Mouse (Mus musculus): ENCODE data around the gene Iqgap2. TPM values are rescaled to one million over a fixed set of nuclear protein-coding genes. Genes with fewer than 3 reads are reported as not detected.

Gene Iqgap2
- polyA plus RNA-seq, 1 experiment from 2014 or later: 18.4 TPM

GRCm38 (mm10) chr13:95587628-95588027 is 304.1 kb downstream of the Iqgap2 start:
- Histone ChIP-seq H3K4me2 (ENCODE audit: low read depth, low read length) (no peak overlapping the region), H3K4me3 (replicated peaks; ENCODE audit: low read length) (no peak overlapping the region), H3K36me3 (ENCODE audit: control insufficient read depth, insufficient read depth, low read length) (no peaks in the 10 kb centered on the region), H3K9me3 (replicated peaks; ENCODE audit: control insufficient read depth, low read length) (no peaks in the 10 kb centered on the region), H3K9ac (ENCODE audit: low read length) (no peak overlapping the region), H3K27me3 (ENCODE audit: control insufficient read depth, insufficient read depth, low read length) (no peaks in the 10 kb centered on the region), H3K4me1 (ENCODE audit: control insufficient read depth, insufficient read depth, low read length) (no peaks in the 10 kb centered on the region), H3K27ac (ENCODE audit: low read length) (no peak overlapping the region)
- WGBS: 84% methylated on average over 4 of the region's 4 CpGs
- no peak for ATAC-seq (ENCODE audit: insufficient read depth, low FRiP score)

DNA sequence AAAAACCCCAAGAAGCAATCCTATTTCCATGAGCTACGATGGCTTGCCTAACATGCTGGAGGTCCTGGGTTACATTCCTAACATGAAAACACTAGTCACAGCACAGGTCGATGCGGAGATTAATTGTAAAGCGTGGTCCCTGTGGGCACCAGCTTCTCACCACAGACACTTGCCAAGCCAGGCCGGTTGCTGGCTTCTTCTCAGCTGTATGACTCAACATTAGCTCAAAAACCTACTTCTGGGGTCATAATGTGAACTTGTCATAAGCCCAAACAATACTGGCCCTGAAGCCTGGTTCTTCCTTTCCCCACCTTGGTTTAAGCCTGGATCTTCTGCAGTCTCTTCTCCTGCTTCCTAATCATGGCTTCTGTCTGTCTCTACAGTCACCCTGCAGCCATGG is 306.8 kb downstream of the Iqgap2 start:
- H3K27ac ChIP-seq (ENCODE audit: low read length): no peak overlapping the region
- no peaks in the 10 kb centered on the region for H3K27me3 ChIP-seq (ENCODE audit: control insufficient read depth, insufficient read depth, low read length)
- no peak overlapping the region for H3K4me3 ChIP-seq (replicated peaks; ENCODE audit: low read length)
- H3K36me3 ChIP-seq (ENCODE audit: control insufficient read depth, insufficient read depth, low read length): no peaks in the 10 kb centered on the region
- H3K4me2 ChIP-seq (ENCODE audit: low read depth, low read length): no peak overlapping the region
- H3K9ac ChIP-seq (ENCODE audit: low read length): no peak overlapping the region
- no peaks in the 10 kb centered on the region for H3K4me1 ChIP-seq (ENCODE audit: control insufficient read depth, insufficient read depth, low read length)
- no peaks in the 10 kb centered on the region for H3K9me3 ChIP-seq (replicated peaks; ENCODE audit: control insufficient read depth, low read length)
- 86% methylated on average over 5 of the region's 5 CpGs for WGBS
- no peak for ATAC-seq (ENCODE audit: insufficient read depth, low FRiP score)

DNA sequence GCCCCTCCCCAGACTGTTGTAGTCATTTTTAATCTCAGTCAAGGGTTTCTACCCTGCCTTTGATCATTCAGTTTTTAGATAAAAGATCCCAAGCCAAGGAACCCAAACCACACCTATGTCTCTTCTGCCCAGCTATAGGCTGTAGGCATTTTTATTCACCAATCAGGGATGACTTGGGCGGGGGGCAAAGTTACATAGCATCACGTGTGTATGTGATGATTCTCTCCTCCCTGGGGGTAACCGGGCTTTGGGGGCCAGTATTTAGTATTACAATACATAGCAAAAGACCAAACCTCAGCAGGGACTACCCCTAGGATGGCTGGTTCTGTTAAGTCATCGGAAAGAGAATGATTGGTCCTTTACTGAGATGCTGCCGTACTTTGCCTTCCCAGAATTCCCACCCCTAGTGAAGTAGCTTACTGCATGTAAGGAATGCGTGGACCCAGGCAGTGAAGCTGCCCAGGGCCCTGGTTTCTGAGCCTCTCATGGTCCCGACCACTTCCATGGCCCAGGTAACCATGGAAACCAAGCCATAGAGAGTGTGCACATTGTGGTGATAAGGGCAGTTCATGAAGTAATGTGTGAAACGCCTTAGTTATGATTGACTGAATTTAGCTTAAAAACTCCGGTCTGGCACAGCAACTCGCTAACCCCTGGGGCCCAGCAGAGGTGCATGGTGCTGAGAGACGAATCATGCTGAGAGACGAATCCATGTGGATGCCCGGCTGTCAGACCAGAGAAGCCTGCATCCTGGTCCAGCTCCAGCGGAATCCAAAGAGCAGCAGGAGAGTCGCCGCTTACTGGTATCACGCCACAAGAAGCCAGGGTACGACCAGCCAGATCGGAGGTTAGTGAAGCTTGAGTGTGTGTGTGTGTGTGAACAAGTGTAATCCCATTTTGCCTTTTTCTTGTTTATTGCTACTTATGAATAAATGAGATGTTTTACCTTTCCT is 308.2 kb downstream of the Iqgap2 start:
- 59% methylated on average over 19 of the region's 19 CpGs for WGBS
- Histone ChIP-seq H3K4me1 (ENCODE audit: control insufficient read depth, insufficient read depth, low read length) (no peaks in the 10 kb centered on the region), H3K27ac (ENCODE audit: low read length) (no peak overlapping the region), H3K36me3 (ENCODE audit: control insufficient read depth, insufficient read depth, low read length) (no peaks in the 10 kb centered on the region), H3K27me3 (ENCODE audit: control insufficient read depth, insufficient read depth, low read length) (no peaks in the 10 kb centered on the region), H3K9ac (ENCODE audit: low read length) (no peak overlapping the region), H3K4me3 (replicated peaks; ENCODE audit: low read length) (no peak overlapping the region), H3K4me2 (ENCODE audit: low read depth, low read length) (no peak overlapping the region), H3K9me3 (replicated peaks; ENCODE audit: control insufficient read depth, low read length) (no peaks in the 10 kb centered on the region)
- no peak for ATAC-seq (ENCODE audit: insufficient read depth, low FRiP score)

DNA sequence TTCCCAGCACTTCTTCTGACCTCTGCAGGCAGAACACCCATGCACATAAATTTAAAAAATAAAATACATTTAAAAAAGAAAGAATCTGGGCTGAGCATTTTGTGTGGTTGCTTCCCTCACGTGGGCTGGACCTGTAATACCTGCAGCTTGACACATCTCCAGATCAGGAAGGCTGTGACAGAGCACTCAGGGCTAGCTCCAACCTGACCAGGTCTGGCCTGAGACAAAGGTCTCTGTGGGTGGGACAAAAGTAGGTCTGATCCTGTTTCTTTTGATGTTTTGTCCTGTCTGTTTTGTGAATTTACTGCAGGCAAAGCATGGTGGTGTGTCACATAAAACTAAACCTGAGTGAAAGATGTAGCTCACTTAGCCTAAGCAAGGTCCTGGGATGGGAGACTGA is 309.9 kb downstream of the Iqgap2 start:
- no peaks in the 10 kb centered on the region for H3K9me3 ChIP-seq (replicated peaks; ENCODE audit: control insufficient read depth, low read length)
- ATAC-seq (ENCODE audit: insufficient read depth, low FRiP score): no peak
- 55% methylated on average over 1 of the region's 1 CpGs for WGBS

DNA sequence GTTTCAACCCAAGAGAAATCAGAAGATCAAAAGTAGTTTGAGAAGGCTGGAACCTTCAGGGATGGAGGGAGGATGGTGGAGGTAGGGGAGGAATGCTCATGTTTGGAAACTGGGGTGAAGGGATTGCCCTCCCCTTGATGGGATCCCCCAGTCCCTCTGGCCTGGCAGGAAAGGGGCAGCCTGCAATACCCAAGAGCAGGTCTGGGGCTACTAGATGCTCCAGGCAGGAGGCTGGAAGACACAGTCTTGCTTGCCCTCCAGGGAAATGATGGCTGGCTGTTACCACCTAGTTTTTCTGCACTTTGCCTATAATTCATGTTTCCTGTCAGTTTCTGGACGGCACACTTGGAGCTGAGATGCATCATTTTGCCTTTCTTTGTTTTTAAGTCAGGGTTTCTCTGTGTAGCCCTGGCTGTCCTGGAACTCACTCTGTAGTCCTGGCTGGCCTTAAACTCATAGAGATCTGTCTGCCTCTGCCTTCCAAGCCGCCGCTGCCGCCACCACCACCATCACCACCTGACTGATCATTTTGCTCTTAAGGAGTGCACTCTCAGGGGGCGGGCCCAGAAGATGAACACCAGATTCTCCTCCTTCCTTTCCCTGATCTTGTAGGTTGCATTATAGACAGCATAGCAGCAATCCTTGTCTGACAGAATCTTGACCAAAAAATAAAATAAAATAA is 313.6 kb downstream of the Iqgap2 start:
- Histone ChIP-seq H3K27me3 (ENCODE audit: control insufficient read depth, insufficient read depth, low read length) (no peaks in the 10 kb centered on the region), H3K4me1 (ENCODE audit: control insufficient read depth, insufficient read depth, low read length) (no peaks in the 10 kb centered on the region), H3K9ac (ENCODE audit: low read length) (no peak overlapping the region), H3K36me3 (ENCODE audit: control insufficient read depth, insufficient read depth, low read length) (no peaks in the 10 kb centered on the region), H3K9me3 (replicated peaks; ENCODE audit: control insufficient read depth, low read length) (no peaks in the 10 kb centered on the region), H3K4me2 (ENCODE audit: low read depth, low read length) (no peak overlapping the region), H3K4me3 (replicated peaks; ENCODE audit: low read length) (no peak overlapping the region), H3K27ac (ENCODE audit: low read length) (no peak overlapping the region)
- no peak for ATAC-seq (ENCODE audit: insufficient read depth, low FRiP score)
- 83% methylated on average over 5 of the region's 5 CpGs for WGBS

More for the DNA sequence above, 309.9 kb downstream of the Iqgap2 start:
- no peak overlapping the region for H3K4me3 ChIP-seq (replicated peaks; ENCODE audit: low read length)
- no peaks in the 10 kb centered on the region for H3K36me3 ChIP-seq (ENCODE audit: control insufficient read depth, insufficient read depth, low read length)
- no peak overlapping the region for H3K9ac ChIP-seq (ENCODE audit: low read length)
- H3K27me3 ChIP-seq (ENCODE audit: control insufficient read depth, insufficient read depth, low read length): no peaks in the 10 kb centered on the region
- H3K27ac ChIP-seq (ENCODE audit: low read length): no peak overlapping the region
- H3K4me1 ChIP-seq (ENCODE audit: control insufficient read depth, insufficient read depth, low read length): no peaks in the 10 kb centered on the region
- no peak overlapping the region for H3K4me2 ChIP-seq (ENCODE audit: low read depth, low read length)

Other genes starting within 250 kb of the Iqgap2 start
- 0.28 and 0.31 TPM in 2 replicates for gene F2rl2, start 195.1 kb downstream of the Iqgap2 start, polyA plus RNA-seq (2015; fragmentation: Nextera tagmentation; extraction: Ambion mirVana)
- gene Gm20075, start 189.5 kb upstream of the Iqgap2 start, polyA plus RNA-seq (2015; fragmentation: Nextera tagmentation; extraction: Ambion mirVana): 18.2 and 29.0 TPM in 2 replicates
- gene Gm17190, start 190.1 kb upstream of the Iqgap2 start, polyA plus RNA-seq (2015; fragmentation: Nextera tagmentation; extraction: Ambion mirVana): not detected in 2 replicates
- gene Sv2c, start 240.7 kb upstream of the Iqgap2 start, polyA plus RNA-seq (2015; fragmentation: Nextera tagmentation; extraction: Ambion mirVana): 2.3 and 3.2 TPM in 2 replicates

Data from stomach, embryonic 16.5 days (tissue).